Mouse (Mus musculus) hindbrain, embryonic 11.5 days (tissue): Measurements from ENCODE around the gene Il10ra. TPM values are rescaled to one million over a fixed set of nuclear protein-coding genes. Genes with fewer than 3 reads are reported as not detected.

ENCODE experiments used
- ATAC-seq: fragments of 200-750 bp; cut with Nextera tagmentation; 2 replicates; pipeline ENCODE4 v1.8.0; 2017; ENCODE audit warnings: mild to moderate bottlenecking, moderate TSS enrichment, moderate library complexity; ENCODE audit not compliant: low FRiP score
- DNase-seq: peaks from one replicate; pipeline ENCODE4 v3.0.0-alpha.2; 2015; ENCODE audit warnings: low spot score
- H3K27ac ChIP-seq: fragments of 300-500 bp; sonication (generic); 2 replicates; pipeline ENCODE4 v1.5.1; 2014; ENCODE audit warnings: mild to moderate bottlenecking, low read depth, low read length
- H3K27me3 ChIP-seq: fragments of 300-500 bp; sonication (generic); 2 replicates; pipeline ENCODE4 v1.6.1; 2014; ENCODE audit warnings: mild to moderate bottlenecking, low read length, moderate library complexity, mixed read lengths; ENCODE audit not compliant: control insufficient read depth, insufficient read depth
- H3K36me3 ChIP-seq: fragments of 300-500 bp; sonication (generic); 2 replicates; pipeline ENCODE4 v1.6.1; 2014; ENCODE audit warnings: mild to moderate bottlenecking, low read length, moderate library complexity, mixed read lengths; ENCODE audit not compliant: control insufficient read depth, insufficient read depth
- H3K4me1 ChIP-seq: fragments of 300-500 bp; sonication (generic); replicated peaks from 2 replicates; pipeline ENCODE4 v1.6.1; 2014; ENCODE audit warnings: low read length, mixed read lengths; ENCODE audit not compliant: control insufficient read depth, insufficient read depth
- H3K4me2 ChIP-seq: fragments of 300-500 bp; sonication (generic); replicated peaks from 2 replicates; pipeline ENCODE4 v1.6.1; 2014; ENCODE audit warnings: mild to moderate bottlenecking, low read depth, low read length
- H3K4me3 ChIP-seq: fragments of 300-500 bp; sonication (generic); 2 replicates; pipeline ENCODE4 v1.5.1; 2014; ENCODE audit warnings: low read depth, low read length
- H3K9ac ChIP-seq: fragments of 300-500 bp; sonication (generic); 2 replicates; pipeline ENCODE4 v1.6.1; 2014; ENCODE audit warnings: low read depth, low read length
- H3K9me3 ChIP-seq: fragments of 300-500 bp; sonication (generic); 2 replicates; pipeline ENCODE4 v1.6.1; 2016; ENCODE audit warnings: low read length; ENCODE audit not compliant: control insufficient read depth
- WGBS: fragments of 180-500 bp; shearing (Covaris S2); extraction: QIAGEN DNeasy Blood & Tissue Kit; methylation state at CpG from one replicate; pipeline ENCODE4 v1.1.7; 2014; 5-methylcytosine and 5-hydroxymethylcytosine counted together
- polyA plus RNA-seq: library from polyadenylated mRNA; unstranded; fragments of >200 nt; fragmentation: Nextera tagmentation; extraction: Ambion mirVana; gene quantifications from 2 replicates; pipeline ENCODE4 v1.2.1, GENCODE M21; 2014

Il10ra gene
- polyA plus RNA-seq, 1 experiment from 2014 or later = 0.51 TPM

GRCm38 (mm10) chr9:45254021-45254420 is 14.9 kb downstream of the Il10ra start:
- H3K4me2 ChIP-seq = no peak overlapping the region
- no peak overlapping the region for H3K9ac ChIP-seq
- H3K27ac ChIP-seq = no peak overlapping the region
- DNase-seq (no peak), ATAC-seq (no peak)
- no peaks in the 10 kb centered on the region for H3K4me1 ChIP-seq
- H3K9me3 ChIP-seq = no peaks in the 10 kb centered on the region
- H3K27me3 ChIP-seq = no peaks in the 10 kb centered on the region
- 51% methylated on average over 6 of the region's 6 CpGs for WGBS
- H3K4me3 ChIP-seq = no peak overlapping the region
- no peaks in the 10 kb centered on the region for H3K36me3 ChIP-seq

GRCm38 (mm10) chr9:45252395-45252794 is 16.6 kb downstream of the Il10ra start:
- 76% methylated on average over 6 of the region's 6 CpGs for WGBS
- no peak for ATAC-seq
- H3K9ac ChIP-seq = no peak overlapping the region

DNA sequence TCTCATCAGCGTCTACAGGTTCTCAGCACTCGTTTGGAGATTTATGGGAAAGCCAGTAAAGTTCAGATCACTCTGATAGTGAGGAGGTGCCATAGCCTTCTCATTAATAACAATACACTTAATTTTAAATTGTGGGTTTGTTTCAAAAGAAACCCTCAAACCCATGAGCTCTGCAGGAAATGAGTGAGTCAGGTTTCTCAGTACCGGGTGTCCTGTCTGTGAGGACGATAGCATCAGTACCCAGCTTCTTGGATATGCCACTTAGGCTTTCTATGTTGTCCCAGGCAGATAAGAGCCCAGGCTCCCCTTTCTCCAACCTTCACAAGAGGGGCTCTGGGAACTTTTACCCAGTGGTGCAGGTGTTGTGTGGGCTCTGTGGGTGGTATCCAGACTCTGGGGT is 17.0 kb downstream of the Il10ra start:
- no peak for DNase-seq
- Histone ChIP-seq H3K27ac (no peak overlapping the region), H3K9me3 (no peaks in the 10 kb centered on the region), H3K4me1 (no peaks in the 10 kb centered on the region), H3K36me3 (no peaks in the 10 kb centered on the region), H3K9ac (no peak overlapping the region), H3K4me3 (no peak overlapping the region), H3K4me2 (no peak overlapping the region), H3K27me3 (no peaks in the 10 kb centered on the region)
- WGBS = 85% methylated on average over 4 of the region's 4 CpGs
- ATAC-seq = no peak

More at GRCm38 (mm10) chr9:45252395-45252794, 16.6 kb downstream of the Il10ra start:
- no peak overlapping the region for H3K27ac ChIP-seq
- H3K9me3 ChIP-seq = no peaks in the 10 kb centered on the region
- no peak overlapping the region for H3K4me3 ChIP-seq
- DNase-seq = no peak
- H3K4me1 ChIP-seq = no peaks in the 10 kb centered on the region
- no peak overlapping the region for H3K4me2 ChIP-seq
- no peaks in the 10 kb centered on the region for H3K27me3 ChIP-seq
- no peaks in the 10 kb centered on the region for H3K36me3 ChIP-seq

- Histone ChIP-seq H3K27ac (no peak overlapping the region), H3K4me3 (no peak overlapping the region), H3K36me3 (no peaks in the 10 kb centered on the region), H3K4me1 (no peaks in the 10 kb centered on the region), H3K27me3 (no peaks in the 10 kb centered on the region), H3K9ac (no peak overlapping the region), H3K4me2 (no peak overlapping the region), H3K9me3 (no peaks in the 10 kb centered on the region)
- ATAC-seq (no peak), DNase-seq (no peak)
- WGBS = 78% methylated on average over 3 of the region's 3 CpGs
Measured at GRCm38 (mm10) chr9:45251281-45251680, 17.7 kb downstream of the Il10ra start.

- H3K9ac ChIP-seq = no peak overlapping the region
- no peak overlapping the region for H3K27ac ChIP-seq
- H3K27me3 ChIP-seq = no peaks in the 10 kb centered on the region
- DNase-seq = no peak
- H3K4me2 ChIP-seq = no peak overlapping the region
- H3K36me3 ChIP-seq = no peaks in the 10 kb centered on the region
- no peaks in the 10 kb centered on the region for H3K9me3 ChIP-seq
- WGBS = 92% methylated on average over 7 of the region's 7 CpGs
- no peak overlapping the region for H3K4me3 ChIP-seq
- H3K4me1 ChIP-seq = no peaks in the 10 kb centered on the region
- ATAC-seq = no peak
Measured at GRCm38 (mm10) chr9:45250306-45250705, 18.6 kb downstream of the Il10ra start.

GRCm38 (mm10) chr9:45247536-45247935 is 21.4 kb downstream of the Il10ra start:
- Histone ChIP-seq H3K4me1 (no peaks in the 10 kb centered on the region), H3K36me3 (no peaks in the 10 kb centered on the region), H3K4me3 (no peak overlapping the region), H3K27me3 (no peaks in the 10 kb centered on the region), H3K9me3 (no peaks in the 10 kb centered on the region), H3K27ac (no peak overlapping the region), H3K9ac (no peak overlapping the region), H3K4me2 (no peak overlapping the region)
- no peak for DNase-seq
- 74% methylated on average over 2 of the region's 2 CpGs for WGBS
- no peak for ATAC-seq

GRCm38 (mm10) chr9:45246060-45246459 is 22.9 kb downstream of the Il10ra start:
- ATAC-seq (no peak), DNase-seq (no peak)
- Histone ChIP-seq H3K9ac (no peak overlapping the region), H3K27ac (no peak overlapping the region), H3K36me3 (no peaks in the 10 kb centered on the region), H3K4me2 (no peak overlapping the region), H3K27me3 (no peaks in the 10 kb centered on the region), H3K4me3 (no peak overlapping the region), H3K4me1 (no peaks in the 10 kb centered on the region), H3K9me3 (no peaks in the 10 kb centered on the region)
- WGBS = 87% methylated on average over 6 of the region's 6 CpGs

- H3K27ac ChIP-seq = no peak overlapping the region
- no peak overlapping the region for H3K4me3 ChIP-seq
- no peak overlapping the region for H3K4me2 ChIP-seq
- no peaks in the 10 kb centered on the region for H3K4me1 ChIP-seq
- no peaks in the 10 kb centered on the region for H3K9me3 ChIP-seq
- H3K27me3 ChIP-seq = no peaks in the 10 kb centered on the region
- ATAC-seq (no peak), DNase-seq (no peak)
- 70% methylated on average over 1 of the region's 1 CpGs for WGBS
- H3K36me3 ChIP-seq = no peaks in the 10 kb centered on the region
- no peak overlapping the region for H3K9ac ChIP-seq
Measured at GRCm38 (mm10) chr9:45245432-45245831, 23.5 kb downstream of the Il10ra start.

DNA sequence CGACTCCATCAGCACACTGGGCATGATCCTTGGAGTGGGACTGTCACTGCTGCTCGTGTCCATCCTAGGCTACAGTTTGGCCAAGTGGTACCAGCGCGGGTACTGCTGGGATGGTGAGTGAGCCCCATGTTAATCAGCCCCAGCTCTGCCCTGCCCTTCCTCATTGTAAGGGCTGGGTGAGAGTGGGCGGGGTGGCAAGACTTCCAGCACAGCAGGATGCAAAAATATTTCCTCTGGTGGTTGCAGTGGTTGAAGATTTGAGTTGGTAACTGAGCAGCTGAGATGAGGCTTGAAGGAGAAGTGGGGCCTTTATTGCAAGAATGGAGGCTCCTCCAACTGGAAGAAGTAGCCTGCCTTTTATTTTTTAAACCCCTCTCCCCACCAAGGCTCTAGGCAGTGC is 27.6 kb downstream of the Il10ra start:
- Histone ChIP-seq H3K9me3 (no peaks in the 10 kb centered on the region), H3K36me3 (no peaks in the 10 kb centered on the region), H3K27me3 (no peaks in the 10 kb centered on the region), H3K4me3 (no peak overlapping the region), H3K9ac (no peak overlapping the region), H3K4me1 (no peaks in the 10 kb centered on the region), H3K27ac (no peak overlapping the region), H3K4me2 (no peak overlapping the region)
- WGBS = 74% methylated on average over 5 of the region's 5 CpGs
- ATAC-seq (no peak), DNase-seq (no peak)
